Mouse (Mus musculus): Measurements from ENCODE around the gene Plxna1. TPM values are rescaled to one million over a fixed set of nuclear protein-coding genes. Genes with fewer than 3 reads are reported as not detected.
A peak's percentile ranks its signal among the peaks of the same experiment; 100 is the strongest.

The Plxna1 gene
- 10 to 100 TPM; 10.9 to 13.0 TPM for total RNA-seq (2021)
- long read RNA-seq, experiment 1, full-length matches to known transcripts = 4 of 10 reads
- long read RNA-seq, experiment 1, partial matches to known transcripts = 2 of 10 reads
- long read RNA-seq, experiment 1, other reads (novel, unspliced or antisense) = 4 of 10 reads
- long read RNA-seq, experiment 2, partial matches to known transcripts = 4 of 10 reads
- long read RNA-seq, experiment 2, other reads (novel, unspliced or antisense) = 6 of 10 reads

DNA sequence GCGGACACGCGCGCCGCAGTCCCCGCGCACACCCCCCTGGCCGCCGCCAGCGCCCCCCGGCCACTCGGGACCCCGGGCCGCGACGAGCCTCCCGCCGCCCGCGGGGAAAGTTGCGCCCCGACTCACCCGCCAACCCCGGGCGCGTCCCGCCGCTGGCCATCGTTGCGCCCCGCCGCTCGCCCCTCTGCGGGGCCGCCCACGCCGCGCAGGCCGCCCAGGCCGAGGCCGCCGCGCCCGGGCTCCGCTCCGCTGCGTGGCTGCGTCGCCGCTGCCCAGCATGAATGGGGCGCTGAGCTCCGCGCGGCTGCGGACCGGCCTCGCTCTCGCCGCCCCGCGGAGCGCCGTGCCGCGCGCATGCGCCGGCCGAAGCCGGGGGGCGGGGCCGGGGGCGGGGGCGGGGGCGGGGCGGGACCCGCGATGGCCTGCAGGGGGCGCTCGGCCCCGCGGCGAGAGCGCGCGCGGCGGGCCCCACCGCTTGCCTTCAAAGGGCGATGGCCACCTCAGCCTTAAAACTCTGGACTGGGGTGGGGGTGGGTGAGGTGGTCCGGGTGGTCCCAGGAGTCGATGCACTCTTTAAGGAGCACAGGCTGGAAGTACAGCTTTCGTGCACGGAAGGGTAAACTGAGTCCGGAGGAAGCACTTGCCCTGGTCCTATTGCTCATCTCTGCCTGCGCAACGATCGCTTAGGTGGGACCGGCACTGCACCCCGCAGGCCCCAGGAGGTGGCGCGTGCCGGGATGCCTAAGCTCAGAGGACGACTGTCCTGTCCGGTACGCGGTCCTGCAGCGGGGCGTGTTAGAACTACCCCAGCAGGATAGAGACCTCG is at the start of gene Plxna1:
Gene Plxna1, minus strand, starts transcription at position 340 of the 826 bp plus-strand sequence.
- intact Hi-C loops (cut with DNase I) = loop anchor here (1.0 to 5.0 kb wide), 4 partner anchors 100 to 425 kb away; no protein-coding TSS in a partner anchor
- Histone ChIP-seq H3K27ac (peak within 1 kb of the TSS; percentile 87), H3K4me3 (peak within 1 kb of the TSS; percentile 82)
- peak; percentile 60 for TF ChIP-seq CTCF (IDR thresholded peaks at IDR 0.05)
- DNase-seq = peak; percentile 79

DNA sequence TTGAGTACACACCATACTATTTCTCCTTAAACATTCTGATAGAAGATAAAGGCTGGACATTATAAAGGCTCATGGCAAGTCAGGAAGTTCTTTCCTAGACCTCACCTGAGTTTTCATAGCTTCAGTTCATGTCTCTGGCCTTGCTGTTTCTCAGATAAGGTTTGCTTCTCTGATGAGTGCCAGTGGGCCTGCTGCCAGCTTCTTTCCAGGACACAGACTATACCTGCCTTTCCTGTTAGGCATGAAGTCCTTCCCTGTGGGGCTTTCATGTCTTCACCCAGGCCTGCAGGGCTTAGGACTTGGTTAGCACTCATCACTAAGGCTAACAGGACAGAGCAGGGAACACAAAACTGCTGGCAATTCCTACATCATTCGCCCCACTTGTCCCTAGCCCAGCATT is 46.6 kb upstream of the Plxna1 start:
- H3K4me3 ChIP-seq = no peak overlapping the region
- TF ChIP-seq CTCF (IDR thresholded peaks at IDR 0.05) = no peak
- H3K27ac ChIP-seq = no peak overlapping the region
- intact Hi-C loops (cut with DNase I) = no loop called here
- DNase-seq = no peak

DNA sequence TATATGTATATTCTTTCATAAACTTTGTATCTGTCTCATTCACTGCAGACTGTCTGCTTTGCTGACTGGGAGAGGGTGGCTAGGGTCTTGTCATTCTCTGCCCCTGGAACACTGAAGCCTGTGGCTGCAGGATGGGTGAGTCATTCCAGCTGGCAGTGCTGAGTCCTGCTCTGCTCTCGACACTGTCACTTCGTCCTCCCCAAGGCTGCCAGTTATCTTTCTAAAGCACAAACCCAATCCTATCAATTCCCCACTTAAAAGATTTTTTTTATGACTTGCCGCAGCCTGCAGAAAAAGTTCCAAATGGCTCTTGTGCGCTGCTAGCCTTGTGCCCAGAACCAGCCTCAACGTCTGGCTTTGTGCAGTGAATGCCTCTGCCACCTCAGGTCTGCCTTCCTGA is 45.8 kb upstream of the Plxna1 start:
- DNase-seq = no peak
- no peak overlapping the region for H3K4me3 ChIP-seq
- intact Hi-C loops (cut with DNase I) = no loop called here
- H3K27ac ChIP-seq = no peak overlapping the region
- TF ChIP-seq CTCF (IDR thresholded peaks at IDR 0.05) = no peak

DNA sequence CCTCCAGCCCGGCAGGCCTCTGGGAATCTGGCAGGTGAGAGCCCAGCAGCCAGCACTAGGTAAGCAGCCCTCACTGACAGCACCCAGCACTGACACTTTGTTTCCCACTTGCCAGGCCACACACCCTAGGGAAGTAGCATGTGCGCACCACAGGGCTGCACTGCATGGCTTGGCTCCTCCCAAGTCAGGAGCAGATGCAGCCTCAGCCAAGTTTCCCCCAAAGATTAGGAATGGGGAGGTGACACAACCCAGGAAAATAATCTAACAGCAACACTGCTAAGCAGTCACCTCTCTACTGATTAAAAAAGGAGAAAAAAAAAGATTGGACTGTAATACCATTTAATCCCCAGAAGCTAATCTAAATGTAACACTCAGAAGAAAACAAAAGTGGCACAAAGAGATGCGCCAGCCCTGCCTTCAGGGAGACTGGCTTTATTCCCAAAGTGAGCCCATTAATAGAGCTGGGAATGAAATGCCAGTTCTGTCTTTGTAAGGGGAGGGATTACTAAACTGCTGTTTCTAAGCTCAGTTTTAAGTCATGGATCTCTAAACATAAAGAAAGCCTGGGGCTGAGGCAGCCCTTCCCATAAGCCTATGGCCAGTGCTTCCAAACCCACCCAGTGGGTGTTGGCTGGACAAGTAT is 44.9 kb upstream of the Plxna1 start:
- TF ChIP-seq CTCF (IDR thresholded peaks at IDR 0.05) = no peak
- Histone ChIP-seq H3K4me3 (no peak overlapping the region), H3K27ac (no peak overlapping the region)
- intact Hi-C loops (cut with DNase I) = no loop called here
- no peak for DNase-seq

DNA sequence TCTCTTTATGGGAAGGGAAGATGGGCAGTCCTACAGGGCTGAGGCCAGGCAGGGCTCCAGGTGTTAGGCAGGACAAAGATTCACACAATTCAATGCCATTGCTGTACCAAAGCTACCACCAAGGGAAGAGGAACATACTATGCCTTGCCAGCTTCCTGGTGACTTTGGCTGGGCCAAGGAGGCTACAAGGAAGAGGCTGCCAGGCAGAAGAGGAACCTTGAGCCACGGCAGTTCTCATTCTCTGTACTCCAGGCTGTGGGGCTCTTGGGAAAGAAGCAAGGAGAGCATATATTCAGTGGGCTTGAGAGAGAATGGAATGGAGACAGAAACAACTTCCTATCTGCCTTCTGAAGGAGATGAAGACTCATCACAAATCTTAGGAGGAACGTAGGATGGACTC is 42.5 kb upstream of the Plxna1 start:
- DNase-seq = no peak
- Histone ChIP-seq H3K27ac (no peak overlapping the region), H3K4me3 (no peak overlapping the region)
- intact Hi-C loops (cut with DNase I) = no loop called here
- TF ChIP-seq CTCF (IDR thresholded peaks at IDR 0.05) = no peak

DNA sequence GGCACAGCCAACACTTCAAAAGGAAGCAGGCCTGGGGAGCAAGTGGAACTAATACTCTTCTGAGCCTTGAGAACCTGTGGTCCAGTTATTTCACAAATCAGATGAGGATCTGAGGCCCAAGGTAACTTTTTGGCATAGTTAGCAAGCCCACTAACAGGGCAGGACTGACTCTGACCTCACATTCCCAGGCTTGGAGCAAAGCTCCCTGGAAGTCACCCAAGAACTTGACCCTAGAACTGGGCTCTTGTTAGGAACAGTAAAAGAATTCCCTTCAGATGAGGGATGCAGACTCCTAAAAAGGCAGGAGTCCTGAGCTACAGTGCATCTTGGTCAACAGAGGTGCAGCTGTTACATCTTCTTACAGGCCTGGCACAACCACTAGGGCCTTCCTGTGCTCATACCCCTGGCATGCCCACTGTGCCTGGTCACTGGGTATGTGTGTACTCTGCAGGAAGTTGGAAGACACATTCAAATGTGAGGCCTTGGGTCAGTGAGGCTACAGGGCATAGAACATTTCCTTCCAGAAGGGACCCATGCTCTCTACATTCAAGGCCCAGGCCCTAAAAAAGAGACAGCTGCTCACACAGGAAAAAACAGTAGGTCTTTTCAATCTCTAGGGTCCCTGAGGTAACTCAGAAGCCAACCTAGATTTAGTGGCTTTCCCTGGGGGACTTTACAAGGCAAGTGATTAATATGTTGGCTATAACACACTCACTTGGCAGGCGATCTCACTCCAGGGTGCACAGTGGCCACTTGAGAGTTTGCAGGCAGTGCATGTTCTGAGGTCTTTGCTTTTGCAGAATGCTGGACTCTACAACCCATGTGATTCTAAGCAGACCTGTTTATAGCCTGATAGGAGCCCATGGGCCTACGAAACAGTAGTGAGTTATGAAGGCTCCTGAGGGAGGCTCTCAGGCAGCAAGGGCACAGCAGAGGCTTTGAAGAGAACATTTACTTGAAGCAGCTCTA is 41.1 kb upstream of the Plxna1 start:
- no peak overlapping the region for H3K4me3 ChIP-seq
- intact Hi-C loops (cut with DNase I) = no loop called here
- no peak for DNase-seq
- no peak for TF ChIP-seq CTCF (IDR thresholded peaks at IDR 0.05)
- no peak overlapping the region for H3K27ac ChIP-seq

DNA sequence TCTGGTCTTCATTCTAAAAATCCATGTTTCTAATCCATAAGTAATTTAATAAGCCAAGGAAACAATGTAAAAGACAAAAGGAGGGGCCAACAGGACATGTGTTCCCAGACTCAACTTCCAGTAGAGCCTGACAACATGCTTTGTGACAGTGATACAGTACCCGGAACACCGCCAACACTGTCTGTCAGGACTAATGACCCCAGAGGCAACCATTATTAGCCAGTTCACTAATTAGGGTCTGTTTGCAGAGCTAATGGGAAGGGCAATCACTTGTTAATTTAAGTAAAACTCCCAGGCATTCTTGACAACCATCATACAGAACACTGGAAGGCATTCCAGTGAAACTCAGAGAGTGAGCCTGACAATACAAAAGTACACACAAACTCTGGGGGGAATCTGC is 40.0 kb upstream of the Plxna1 start:
- H3K27ac ChIP-seq = no peak overlapping the region
- intact Hi-C loops (cut with DNase I) = no loop called here
- H3K4me3 ChIP-seq = no peak overlapping the region
- no peak for DNase-seq
- no peak for TF ChIP-seq CTCF (IDR thresholded peaks at IDR 0.05)

DNA sequence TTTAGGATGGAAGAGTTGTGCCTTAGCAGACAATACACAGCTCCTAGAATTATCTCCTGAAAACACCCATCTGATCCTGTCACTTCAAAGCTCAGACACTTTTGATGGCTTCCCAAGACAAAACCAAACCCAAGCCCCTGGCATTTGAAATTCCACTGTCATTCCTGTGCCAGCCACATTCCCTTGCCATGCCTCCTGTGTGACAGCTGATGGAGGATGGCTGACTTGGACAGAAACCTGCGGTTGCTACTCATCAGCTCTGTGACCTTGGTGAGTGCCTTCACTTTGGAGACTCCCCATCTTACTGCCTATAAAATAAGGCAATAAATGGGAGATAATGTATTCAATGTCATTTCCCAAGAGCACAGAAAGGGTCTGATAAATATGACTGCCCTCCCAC is 37.1 kb upstream of the Plxna1 start:
- TF ChIP-seq CTCF (IDR thresholded peaks at IDR 0.05) = no peak
- intact Hi-C loops (cut with DNase I) = no loop called here
- no peak overlapping the region for H3K4me3 ChIP-seq
- no peak for DNase-seq
- H3K27ac ChIP-seq = no peak overlapping the region

DNA sequence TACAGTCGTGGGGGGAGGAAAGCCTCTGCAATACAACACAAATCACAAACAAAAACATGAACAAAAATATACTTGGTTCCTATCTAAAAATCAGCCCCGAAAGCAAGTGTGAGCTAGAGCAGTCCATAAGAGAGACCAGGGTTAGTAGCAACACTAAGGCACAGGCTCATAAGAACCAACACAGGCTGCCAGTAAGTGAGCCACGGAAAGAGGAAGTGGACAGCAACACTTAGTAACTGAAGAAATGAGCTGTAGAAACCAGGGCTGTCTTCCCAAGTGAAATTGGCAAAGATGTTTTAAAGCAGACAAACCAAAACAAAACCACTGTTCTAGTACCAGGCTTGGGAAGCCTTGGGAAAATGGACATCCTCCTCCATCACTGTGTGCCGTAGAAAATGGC is 35.5 kb upstream of the Plxna1 start:
- TF ChIP-seq CTCF (IDR thresholded peaks at IDR 0.05) = no peak
- no peak for DNase-seq
- Histone ChIP-seq H3K27ac (no peak overlapping the region), H3K4me3 (no peak overlapping the region)
- intact Hi-C loops (cut with DNase I) = no loop called here

DNA sequence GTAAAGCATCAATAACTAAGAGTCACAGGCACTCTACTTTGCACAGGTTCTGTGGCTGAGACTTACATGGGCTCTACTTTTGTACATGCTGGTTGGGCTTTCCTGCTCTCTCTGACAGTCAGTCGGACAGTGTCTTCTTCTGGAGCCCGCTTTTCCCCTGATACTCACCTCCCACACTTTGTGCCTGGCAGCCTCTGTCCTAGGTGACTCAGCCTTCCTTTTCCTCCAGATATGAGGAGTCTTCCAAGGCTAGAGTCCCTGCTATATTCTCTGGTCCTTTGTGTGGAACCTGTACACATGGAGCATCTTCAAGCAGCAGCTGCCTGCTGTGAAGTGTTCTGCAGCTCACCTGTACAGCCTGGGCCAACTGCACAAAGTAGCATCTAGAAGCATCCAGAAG is 31.4 kb upstream of the Plxna1 start:
- Histone ChIP-seq H3K27ac (no peak overlapping the region), H3K4me3 (no peak overlapping the region)
- intact Hi-C loops (cut with DNase I) = no loop called here
- no peak for DNase-seq
- TF ChIP-seq CTCF (IDR thresholded peaks at IDR 0.05) = no peak

DNA sequence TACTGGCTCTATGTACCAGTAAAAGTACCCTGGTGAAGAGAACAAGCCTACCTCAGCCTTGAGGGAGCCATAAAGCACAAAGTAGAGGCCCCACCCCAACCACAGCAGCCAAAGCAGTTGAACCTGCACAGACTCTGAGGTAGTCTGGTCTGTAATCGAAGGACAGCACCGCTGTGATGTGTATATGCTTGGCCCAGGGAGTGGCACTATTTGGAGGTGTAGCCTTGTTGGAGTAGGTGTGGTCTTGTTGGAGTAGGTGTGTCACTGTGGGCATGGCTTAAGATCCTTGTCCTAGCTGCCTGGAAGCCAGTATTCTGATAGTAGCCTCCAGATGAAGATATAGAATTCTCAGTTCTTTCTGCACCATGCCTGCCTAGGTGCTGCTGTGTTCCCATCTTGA is 29.8 kb upstream of the Plxna1 start:
- H3K27ac ChIP-seq = no peak overlapping the region
- no peak for TF ChIP-seq CTCF (IDR thresholded peaks at IDR 0.05)

DNA sequence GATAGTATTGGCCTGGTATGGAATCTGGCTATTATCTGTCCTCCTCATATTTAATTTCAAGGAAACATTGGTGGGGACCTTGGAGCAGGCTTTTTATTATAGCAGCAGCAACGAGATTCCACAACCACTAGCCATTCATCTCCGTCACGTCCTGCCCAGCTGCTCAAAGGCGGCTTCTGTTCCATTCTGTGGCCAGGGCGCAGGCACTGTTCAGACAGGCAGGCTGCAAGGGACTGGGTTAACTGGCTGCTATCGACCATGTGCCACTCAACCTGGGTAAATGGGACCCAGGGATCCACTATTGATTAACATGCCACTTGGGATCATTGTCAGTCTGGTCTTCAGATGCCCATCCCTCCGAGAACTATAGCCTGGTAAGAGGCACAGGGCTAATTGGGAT is 27.4 kb upstream of the Plxna1 start:
- no peak for DNase-seq
- TF ChIP-seq CTCF (IDR thresholded peaks at IDR 0.05) = no peak
- H3K27ac ChIP-seq = no peak overlapping the region
- intact Hi-C loops (cut with DNase I) = no loop called here
- no peak overlapping the region for H3K4me3 ChIP-seq

More for the DNA sequence above, 29.8 kb upstream of the Plxna1 start:
- intact Hi-C loops (cut with DNase I) = no loop called here
- no peak for DNase-seq
- H3K4me3 ChIP-seq = no peak overlapping the region

All from gastrocnemius, adult 2 months (tissue).